Mouse (Mus musculus): ENCODE measurements at regions not wholly inside any gene's neighbourhood (a gene's known extent, or its start where the extent isn't known, plus 50 kb on each side); places are given as distances from the start of the nearest gene placed in this dataset.
"Not testable (repeated sequence)": the region's sequence is repeated elsewhere in the genome, so short reads cannot be mapped to it uniquely, and the experiment has no call there.

DNA sequence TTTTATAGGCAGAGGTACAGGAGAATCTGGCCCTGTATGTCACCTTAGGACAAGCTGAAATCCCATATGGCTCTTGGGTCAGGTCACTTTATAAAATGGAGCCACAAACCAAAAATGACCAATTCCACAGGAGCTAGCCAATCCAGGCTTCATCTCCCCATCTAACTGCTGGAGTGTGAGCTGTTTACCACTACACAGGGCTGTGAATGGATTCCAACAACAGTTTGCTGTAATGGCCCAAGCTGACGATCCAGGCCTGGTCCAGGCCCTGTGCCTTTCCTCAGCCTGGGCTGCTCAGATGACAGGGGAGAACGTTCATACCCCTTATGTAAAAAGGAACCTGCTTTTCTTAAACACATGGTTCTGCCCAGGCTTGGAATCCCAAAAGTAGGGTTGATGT is 55.5 kb upstream of the Gm7358 start:
- ATAC-seq (ENCODE audit: insufficient read depth, low FRiP score), result no peak
- H3K27ac ChIP-seq (ENCODE audit: low read length), result no peak overlapping the region
- H3K9ac ChIP-seq (ENCODE audit: low read length), result no peak overlapping the region
- no peak overlapping the region for H3K4me3 ChIP-seq (replicated peaks; ENCODE audit: low read length)
- no peaks in the 10 kb centered on the region for H3K27me3 ChIP-seq (ENCODE audit: control insufficient read depth, insufficient read depth, low read length)
- 83% methylated on average over 2 of the region's 2 CpGs for WGBS
- no peaks in the 10 kb centered on the region for H3K4me1 ChIP-seq (ENCODE audit: control insufficient read depth, insufficient read depth, low read length)
- no peak overlapping the region for H3K4me2 ChIP-seq (ENCODE audit: low read depth, low read length)
- no peaks in the 10 kb centered on the region for H3K36me3 ChIP-seq (ENCODE audit: control insufficient read depth, insufficient read depth, low read length)
- H3K9me3 ChIP-seq (replicated peaks; ENCODE audit: control insufficient read depth, low read length), result no peaks in the 10 kb centered on the region

DNA sequence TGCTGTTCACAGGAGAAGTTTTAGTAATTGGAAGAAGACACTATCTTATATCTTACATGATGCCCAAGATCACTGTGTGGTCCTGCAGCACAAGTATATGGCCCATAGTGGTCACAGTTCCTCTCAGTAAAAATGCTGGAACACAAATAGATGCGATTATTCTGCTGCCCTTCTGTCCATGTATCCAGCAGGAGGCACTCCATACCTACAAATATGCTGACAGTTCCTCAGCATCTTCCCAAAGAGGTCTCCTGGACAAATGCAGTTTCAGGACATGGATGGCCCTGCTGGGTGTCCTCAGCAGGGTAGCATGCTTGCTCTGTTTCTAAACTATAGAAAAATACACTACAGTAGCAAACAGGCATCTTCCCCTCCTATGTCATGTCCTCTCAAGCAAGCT is 52.4 kb upstream of the Gm7358 start:
- not testable (repeated sequence) for H3K27me3 ChIP-seq (ENCODE audit: control insufficient read depth, insufficient read depth, low read length); ATAC-seq (ENCODE audit: insufficient read depth, low FRiP score); H3K27ac ChIP-seq (ENCODE audit: low read length); H3K36me3 ChIP-seq (ENCODE audit: control insufficient read depth, insufficient read depth, low read length); H3K9ac ChIP-seq (ENCODE audit: low read length); H3K4me1 ChIP-seq (ENCODE audit: control insufficient read depth, insufficient read depth, low read length); H3K4me3 ChIP-seq (replicated peaks; ENCODE audit: low read length); H3K4me2 ChIP-seq (ENCODE audit: low read depth, low read length); H3K9me3 ChIP-seq (replicated peaks; ENCODE audit: control insufficient read depth, low read length)
- 15% methylated on average over 1 of the region's 1 CpGs for WGBS

Data from stomach, embryonic 16.5 days (tissue).